Mouse (Mus musculus) cerebellum, postnatal 10 days (tissue): ENCODE results near the gene Prmt2.

Experiments
- DNase-seq, 2 experiments: peaks; one replicate each; pipeline ENCODE4 v3.0.0; 2021; ENCODE audit warnings: mixed read lengths in 2 of 2

The Prmt2 gene

GRCm38 (mm10) chr10:76217056-76217455 is 20.6 kb downstream of the Prmt2 start:
- no peak for DNase-seq

DNA sequence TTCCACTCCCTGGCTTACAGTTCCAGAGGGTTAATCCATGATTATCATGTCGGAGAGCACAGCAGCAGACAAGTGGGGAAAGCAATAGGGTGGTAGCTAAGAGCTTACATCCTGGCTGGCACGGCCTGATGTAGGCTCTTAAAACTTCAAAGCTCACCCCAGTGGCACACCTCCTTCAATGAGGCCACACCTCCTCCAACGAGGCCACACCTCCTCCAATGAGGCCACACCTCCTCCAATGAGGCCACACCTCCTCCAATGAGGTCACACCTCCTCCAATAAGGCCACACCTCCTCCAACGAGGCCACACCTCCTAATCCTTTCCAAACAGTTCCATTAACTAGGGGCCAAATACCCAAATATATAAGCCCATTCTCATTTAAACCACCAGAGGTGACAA is 23.5 kb downstream of the Prmt2 start:
- no peak for DNase-seq

- DNase-seq, result no peak
These were observed 25.5 kb downstream of the Prmt2 start for GRCm38 (mm10) chr10:76212121-76212520.

- DNase-seq, result no peak
These were observed 26.9 kb downstream of the Prmt2 start for GRCm38 (mm10) chr10:76210806-76211205.

DNA sequence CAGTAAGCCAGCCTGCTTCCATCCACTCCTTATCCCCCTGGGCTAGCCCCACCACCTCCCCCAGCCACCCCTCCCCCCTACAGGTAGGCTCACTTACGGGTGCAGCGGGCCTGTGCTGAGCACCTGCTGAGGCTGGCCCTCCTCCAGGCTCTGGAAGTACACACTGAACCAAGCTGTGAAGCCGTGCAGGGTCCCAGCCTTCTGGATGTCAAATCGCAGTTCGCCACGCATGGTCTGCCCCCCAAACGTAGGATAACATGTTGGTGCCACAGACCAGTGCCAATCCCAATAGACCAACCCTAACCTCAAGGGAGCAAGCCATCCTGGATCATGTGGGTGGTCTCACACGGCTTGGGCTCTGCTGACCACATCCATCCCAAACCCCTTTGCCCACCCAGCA is 28.4 kb downstream of the Prmt2 start:
- DNase-seq, result no peak

GRCm38 (mm10) chr10:76207262-76207796 is 30.3 kb downstream of the Prmt2 start:
- DNase-seq, result no peak

- peak; percentile 65 to 73 for DNase-seq
These were observed 33.8 kb downstream of the Prmt2 start for GRCm38 (mm10) chr10:76203798-76204283.

GRCm38 (mm10) chr10:76201978-76202377 is 35.7 kb downstream of the Prmt2 start:
- peak; percentile 90 to 95 for DNase-seq

DNA sequence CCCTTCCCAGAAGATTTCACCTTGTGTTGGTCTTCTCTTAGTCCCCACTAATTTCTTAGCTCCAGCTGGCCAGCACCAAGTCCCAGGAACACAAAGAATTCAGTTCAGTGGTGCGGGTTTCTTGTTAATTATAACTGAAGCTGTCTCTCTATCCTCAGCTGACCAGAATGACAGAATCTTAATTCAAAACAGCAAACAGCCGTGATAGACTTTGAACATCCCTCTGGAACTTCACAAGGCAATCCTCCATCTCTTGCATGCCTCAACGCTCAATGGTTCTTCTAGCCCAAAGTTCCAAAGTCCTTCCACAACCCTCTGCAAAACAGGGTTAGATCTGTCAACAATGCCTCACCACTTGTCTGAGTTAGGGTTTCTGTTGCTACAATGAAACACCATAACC is 36.2 kb downstream of the Prmt2 start:
- no peak for DNase-seq

DNA sequence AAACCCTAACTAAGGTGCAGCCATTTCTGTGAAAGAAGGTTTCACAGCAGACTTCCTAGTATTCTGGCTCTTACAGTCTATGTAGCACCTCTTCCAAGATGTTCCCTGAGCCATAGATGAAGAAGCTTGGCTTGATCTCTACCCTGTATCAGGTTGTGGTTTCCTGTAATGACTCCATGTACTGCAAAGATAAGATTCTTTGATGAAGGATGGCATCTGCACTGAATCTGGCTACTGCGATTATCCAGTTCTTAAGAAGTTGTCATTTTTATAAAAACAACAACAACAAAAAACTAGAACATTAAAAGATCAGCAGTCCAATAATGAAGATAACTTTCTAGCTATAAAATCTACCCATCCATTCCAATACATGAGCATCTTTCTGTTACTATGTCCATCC is 49.7 kb downstream of the Prmt2 start:
- DNase-seq, result no peak

DNA sequence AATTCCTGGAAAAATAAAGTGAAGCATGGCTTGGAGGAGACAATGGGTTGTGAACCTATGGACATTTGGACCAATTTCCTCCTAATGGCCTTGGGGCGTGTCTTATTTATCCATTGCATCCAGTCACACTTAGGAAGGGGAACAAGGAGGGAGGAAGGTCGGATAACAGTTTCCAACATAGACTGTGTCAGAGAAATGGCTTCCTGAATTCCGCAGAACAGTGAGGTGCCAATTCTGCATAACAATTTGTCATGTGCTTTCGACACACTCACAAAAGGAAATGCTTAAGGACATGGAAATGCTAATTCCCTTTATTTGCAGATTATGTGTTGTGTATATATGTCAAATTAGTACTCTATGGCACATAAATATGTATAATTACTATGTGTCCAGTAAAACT is 52.4 kb downstream of the Prmt2 start:
- DNase-seq, result no peak

GRCm38 (mm10) chr10:76174899-76175298 is 62.8 kb downstream of the Prmt2 start:
- DNase-seq, result no peak

- DNase-seq, result no peak
These were observed 79.7 kb downstream of the Prmt2 start for GRCm38 (mm10) chr10:76158009-76158408.

DNA sequence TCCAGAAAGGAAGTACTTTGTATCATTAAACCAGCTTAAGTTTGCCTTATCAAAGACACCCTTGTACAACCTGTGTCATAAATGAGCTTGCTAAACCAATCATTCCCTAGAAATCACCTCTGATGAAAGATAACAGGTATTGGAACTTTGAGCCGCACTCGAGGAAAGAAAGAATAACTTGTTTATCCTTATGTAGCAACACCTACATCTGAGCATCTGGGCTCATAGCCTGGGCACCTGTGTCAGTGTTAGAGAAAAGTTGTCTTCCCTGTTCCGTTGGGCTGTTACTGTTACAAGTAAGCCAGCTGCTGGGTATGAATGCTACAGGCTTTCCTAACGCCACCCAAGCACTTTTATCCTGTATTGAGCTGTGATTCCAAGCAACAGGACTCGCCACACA is 80.1 kb downstream of the Prmt2 start:
- no peak for DNase-seq
